Mouse (Mus musculus) bone marrow macrophage, adult 2 months (primary cell): ENCODE measurements at regions not wholly inside any gene's neighbourhood (a gene's known extent, or its start where the extent isn't known, plus 50 kb on each side); places are given as distances from the start of the nearest gene placed in this dataset.

ENCODE experiments used
- CTCF ChIP-seq: IDR thresholded peaks from 2 replicates; pipeline ENCODE4 v1.5.1; 2012; ENCODE audit warnings: low read depth, mild to moderate bottlenecking, low read length, moderate library complexity
- POLR2A ChIP-seq: IDR thresholded peaks from 2 replicates; pipeline ENCODE4 v1.6.1; 2012; ENCODE audit warnings: mild to moderate bottlenecking, low read depth, low read length, borderline replicate concordance

- TF ChIP-seq POLR2A: no peak
- no peak for TF ChIP-seq CTCF
Measured at GRCm38 (mm10) chr13:35540433-35540832, 119.2 kb upstream of the Cdyl start.
